Mouse (Mus musculus): ENCODE measurements around the gene Eaf2.

DNA sequence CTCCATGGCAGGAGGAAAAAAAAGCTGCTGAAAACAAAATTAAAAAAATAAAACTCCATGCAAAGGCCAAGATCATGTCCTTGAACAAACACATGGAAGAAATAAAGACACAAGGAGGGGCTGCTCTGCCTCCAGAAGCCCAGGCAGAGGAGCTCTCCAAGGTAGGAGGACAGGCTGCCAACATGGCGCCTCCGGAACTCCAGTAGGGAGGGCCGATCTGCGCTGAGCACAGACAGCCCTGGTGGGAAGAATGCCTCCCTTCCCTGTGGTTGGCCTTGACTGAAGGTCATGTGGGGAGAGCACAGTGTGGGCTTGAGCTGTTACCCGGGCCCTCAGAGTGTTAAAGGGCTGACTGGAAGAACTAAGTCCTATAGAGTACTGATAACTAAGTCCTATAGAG is 12.7 kb upstream of the Eaf2 start:
- no peak for TF ChIP-seq MAX (IDR thresholded peaks at IDR 0.05; ENCODE audit: low read length)
- TF ChIP-seq CTCF (conservative IDR thresholded peaks at IDR 0.05 in 1 of 2, IDR thresholded peaks at IDR 0.05 in 1 of 2; ENCODE audit: low read depth in 2 of 2, low read length in 2 of 2), result no peak
- TF ChIP-seq CHD2 (IDR thresholded peaks at IDR 0.05; ENCODE audit: low read length), result no peak
- no peak for TF ChIP-seq POLR2A (IDR thresholded peaks at IDR 0.05; ENCODE audit: low read depth, low read length)
- TF ChIP-seq ETS1 (conservative IDR thresholded peaks at IDR 0.05; ENCODE audit: low read depth, low read length), result no peak
